27 mouse cellular contexts compared by ENCODE assay signal in genomic region chr9:119831001-119831400, GRCm38 (mm10). TPM values are rescaled to one million over a fixed set of nuclear protein-coding genes. Genes with fewer than 3 reads are reported as not detected.
DNase-seq lines count a peak whose midpoint lies in the region; ATAC-seq and TF ChIP-seq lines count a peak whose summit lies in the region.
"Had no signal": no experiment of that assay in that cellular context is flagged by ENCODE, and none has a peak within 500 bp of the region (broad histone marks: within the 10 kb centered on the region; RNA-seq: fewer than 3 reads in every experiment).

No protein-coding gene starts in this region.

- no peaks in the 10 kb centered on the region for H3K9me3 ChIP-seq in forebrain, embryonic 14.5 days (replicated peaks; ENCODE audit: control insufficient read depth, low read length)
- H3K9me3 ChIP-seq in forebrain, embryonic 16.5 days (ENCODE audit: control insufficient read depth, low read length) = no peaks in the 10 kb centered on the region
- H3K9me3 ChIP-seq in hindbrain, embryonic 16.5 days (ENCODE audit: control insufficient read depth, low read length) = no peaks in the 10 kb centered on the region
- no peaks in the 10 kb centered on the region for H3K9me3 ChIP-seq in hindbrain, embryonic 11.5 days (ENCODE audit: control insufficient read depth, low read length)
- H3K9me3 ChIP-seq in midbrain, postnatal 0 days (ENCODE audit: low read length) = no peaks in the 10 kb centered on the region
- H3K9me3 ChIP-seq in midbrain, embryonic 10.5 days (replicated peaks) = no peaks in the 10 kb centered on the region
- H3K9me3 ChIP-seq: embryonic facial prominence, embryonic 15.5 days; forebrain, embryonic 10.5 days; forebrain, embryonic 15.5 days; heart, embryonic 12.5 days; intestine, embryonic 15.5 days had no signal

- no peaks in the 10 kb centered on the region for H3K36me3 ChIP-seq in forebrain, embryonic 14.5 days (ENCODE audit: control insufficient read depth, insufficient read depth, low read length)
- H3K36me3 ChIP-seq in forebrain, embryonic 16.5 days (ENCODE audit: control insufficient read depth, insufficient read depth) = no peaks in the 10 kb centered on the region
- no peaks in the 10 kb centered on the region for H3K36me3 ChIP-seq in hindbrain, embryonic 16.5 days (ENCODE audit: control insufficient read depth, insufficient read depth, low read length)
- H3K36me3 ChIP-seq in hindbrain, embryonic 11.5 days (ENCODE audit: control insufficient read depth, insufficient read depth, low read length) = no peaks in the 10 kb centered on the region
- no peaks in the 10 kb centered on the region for H3K36me3 ChIP-seq in midbrain, postnatal 0 days (ENCODE audit: insufficient read depth, low read length)
- H3K36me3 ChIP-seq in midbrain, embryonic 10.5 days = no peaks in the 10 kb centered on the region
- H3K36me3 ChIP-seq: embryonic facial prominence, embryonic 15.5 days; forebrain, embryonic 10.5 days; forebrain, embryonic 15.5 days; G1E; heart, embryonic 12.5 days; intestine, embryonic 15.5 days had no signal

- H3K4me1 ChIP-seq in forebrain, embryonic 14.5 days (ENCODE audit: control insufficient read depth, insufficient read depth, low read length) = peaks cover 3% of the 10 kb centered on the region; the same call in 1 of the 2 replicates
- peaks cover 9% of the 10 kb centered on the region for H3K4me1 ChIP-seq in forebrain, embryonic 16.5 days (replicated peaks; ENCODE audit: control insufficient read depth, insufficient read depth, low read length)
- H3K4me1 ChIP-seq in hindbrain, embryonic 16.5 days (ENCODE audit: control insufficient read depth, insufficient read depth, low read depth, low read length) = peaks cover 3% of the 10 kb centered on the region; the same call in 1 of the 2 replicates
- no peaks in the 10 kb centered on the region for H3K4me1 ChIP-seq in hindbrain, embryonic 11.5 days (replicated peaks; ENCODE audit: control insufficient read depth, insufficient read depth, low read length)
- no peaks in the 10 kb centered on the region for H3K4me1 ChIP-seq in midbrain, postnatal 0 days (ENCODE audit: insufficient read depth, low read length)
- no peaks in the 10 kb centered on the region; the same call in 1 of the 2 replicates for H3K4me1 ChIP-seq in midbrain, embryonic 10.5 days
- H3K4me1 ChIP-seq: embryonic facial prominence, embryonic 15.5 days; heart, embryonic 12.5 days had no signal

- H3K4me3 ChIP-seq in forebrain, embryonic 14.5 days (ENCODE audit: low read depth, low read length) = no peak overlapping the region
- no peak overlapping the region for H3K4me3 ChIP-seq in forebrain, embryonic 16.5 days (replicated peaks; ENCODE audit: low read length)
- no peak overlapping the region for H3K4me3 ChIP-seq in hindbrain, embryonic 16.5 days (ENCODE audit: low read length)
- no peak overlapping the region for H3K4me3 ChIP-seq in hindbrain, embryonic 11.5 days (ENCODE audit: low read depth, low read length)
- H3K4me3 ChIP-seq in midbrain, postnatal 0 days (ENCODE audit: low read depth, low read length) = no peak overlapping the region
- no peak overlapping the region for H3K4me3 ChIP-seq in midbrain, embryonic 10.5 days
- H3K4me3 ChIP-seq: embryonic facial prominence, embryonic 15.5 days; erythroblast, embryonic 14.5 days; forebrain, embryonic 10.5 days; forebrain, embryonic 15.5 days; heart, adult 2 months; heart, embryonic 12.5 days; intestine, embryonic 15.5 days had no signal

- H3K27ac ChIP-seq in forebrain, embryonic 14.5 days (ENCODE audit: low read depth, low read length) = no peak overlapping the region
- H3K27ac ChIP-seq in forebrain, embryonic 16.5 days (ENCODE audit: low read length) = no peak overlapping the region
- H3K27ac ChIP-seq in hindbrain, embryonic 16.5 days (ENCODE audit: low read depth, low read length) = no peak overlapping the region
- no peak overlapping the region for H3K27ac ChIP-seq in hindbrain, embryonic 11.5 days (ENCODE audit: low read depth, low read length)
- H3K27ac ChIP-seq in midbrain, postnatal 0 days (ENCODE audit: low read depth, low read length) = no peak overlapping the region
- no peak overlapping the region for H3K27ac ChIP-seq in midbrain, embryonic 10.5 days (replicated peaks)
- H3K27ac ChIP-seq: embryonic facial prominence, embryonic 15.5 days; forebrain, embryonic 10.5 days; forebrain, embryonic 15.5 days; heart, adult 2 months; intestine, embryonic 15.5 days had no signal

- ATAC-seq in forebrain, embryonic 14.5 days = no peak
- ATAC-seq in forebrain, embryonic 16.5 days = no peak
- 0 out of 2 replicates have a peak, but pooled peaks have one; percentile 56 for ATAC-seq in hindbrain, embryonic 16.5 days
- ATAC-seq in hindbrain, embryonic 11.5 days (ENCODE audit: low FRiP score) = no peak
- ATAC-seq in midbrain, postnatal 0 days (ENCODE audit: low FRiP score) = no peak
- ATAC-seq: CD4-positive, CD25-positive, alpha-beta regulatory T cell, adult 4 months; forebrain, embryonic 15.5 days; intestine, embryonic 15.5 days had no signal

- no peak overlapping the region for H3K4me2 ChIP-seq in forebrain, embryonic 14.5 days (ENCODE audit: low read length)
- H3K4me2 ChIP-seq in forebrain, embryonic 16.5 days (ENCODE audit: low read length) = no peak overlapping the region
- no peak overlapping the region for H3K4me2 ChIP-seq in hindbrain, embryonic 16.5 days (ENCODE audit: low read length)
- no peak overlapping the region for H3K4me2 ChIP-seq in hindbrain, embryonic 11.5 days (replicated peaks; ENCODE audit: low read depth, low read length)
- H3K4me2 ChIP-seq in midbrain, postnatal 0 days (ENCODE audit: low read depth, low read length, poor library complexity, severe bottlenecking) = no peak overlapping the region
- H3K4me2 ChIP-seq: embryonic facial prominence, embryonic 15.5 days; forebrain, embryonic 15.5 days; heart, embryonic 12.5 days; intestine, embryonic 15.5 days had no signal

- TF ChIP-seq CTCF in midbrain, postnatal 0 days (IDR thresholded peaks at IDR 0.05) = no peak

- WGBS in forebrain, embryonic 14.5 days = 50% methylated on average over 2 of the region's 2 CpGs
- 50% methylated on average over 2 of the region's 2 CpGs for WGBS in forebrain, embryonic 16.5 days
- 58% methylated on average over 2 of the region's 2 CpGs for WGBS in hindbrain, embryonic 16.5 days
- 83% methylated on average over 2 of the region's 2 CpGs for WGBS in hindbrain, embryonic 11.5 days
- 62% methylated on average over 2 of the region's 2 CpGs for WGBS in midbrain, postnatal 0 days
- 79% methylated on average over 2 of the region's 2 CpGs for WGBS in midbrain, embryonic 10.5 days

- no peaks in the 10 kb centered on the region for H3K27me3 ChIP-seq in forebrain, embryonic 14.5 days (replicated peaks; ENCODE audit: control insufficient read depth, insufficient read depth, low read length)
- H3K27me3 ChIP-seq in forebrain, embryonic 16.5 days (replicated peaks; ENCODE audit: control insufficient read depth, insufficient read depth, low read length) = no peaks in the 10 kb centered on the region
- no peaks in the 10 kb centered on the region for H3K27me3 ChIP-seq in hindbrain, embryonic 16.5 days (replicated peaks; ENCODE audit: control insufficient read depth, insufficient read depth, low read length)
- H3K27me3 ChIP-seq in hindbrain, embryonic 11.5 days (ENCODE audit: control insufficient read depth, insufficient read depth, low read length) = no peaks in the 10 kb centered on the region
- H3K27me3 ChIP-seq in midbrain, postnatal 0 days (ENCODE audit: insufficient read depth, low read length) = no peaks in the 10 kb centered on the region
- H3K27me3 ChIP-seq in midbrain, embryonic 10.5 days (ENCODE audit: low read depth, poor library complexity, severe bottlenecking) = 0 out of 2 replicates have a peak, but pooled peaks cover 4% of the 10 kb centered on the region
- H3K27me3 ChIP-seq: embryonic facial prominence, embryonic 15.5 days; forebrain, embryonic 15.5 days; heart, embryonic 12.5 days; intestine, embryonic 15.5 days had no signal

- no peak overlapping the region for H3K9ac ChIP-seq in forebrain, embryonic 14.5 days (ENCODE audit: low read length)
- no peak overlapping the region for H3K9ac ChIP-seq in forebrain, embryonic 16.5 days (replicated peaks; ENCODE audit: low read depth, low read length)
- no peak overlapping the region for H3K9ac ChIP-seq in hindbrain, embryonic 16.5 days (ENCODE audit: low read depth, low read length)
- H3K9ac ChIP-seq in hindbrain, embryonic 11.5 days (ENCODE audit: low read depth, low read length) = no peak overlapping the region
- H3K9ac ChIP-seq in midbrain, postnatal 0 days (replicated peaks; ENCODE audit: low read length, poor library complexity, severe bottlenecking) = no peak overlapping the region
- H3K9ac ChIP-seq: embryonic facial prominence, embryonic 15.5 days; forebrain, embryonic 15.5 days; heart, embryonic 12.5 days; intestine, embryonic 15.5 days had no signal

- DNase-seq in cerebellum, postnatal 10 days = peak; percentile 72 to 83
- DNase-seq in cerebellum, adult 8-10 months = no peak
- DNase-seq in forebrain, embryonic 14.5 days (ENCODE audit: low spot score) = peak; percentile 54
- DNase-seq in hindbrain, embryonic 11.5 days (ENCODE audit: low spot score) = no peak
- DNase-seq in midbrain, postnatal 0 days (ENCODE audit: low spot score) = peak; percentile 55
- DNase-seq in midbrain, embryonic 10.5 days (ENCODE audit: low spot score) = no peak
- DNase-seq: adrenal gland, adult 8-10 months; adrenal gland, postnatal 36 days; B cell, adult 2 months; cerebellum, adult 2 months; embryo, embryonic 11 days; gastrocnemius, postnatal 10 days; heart, adult 2 months; heart, postnatal 36 days; kidney, adult 18-20 months had no signal

RNA-seq across cellular contexts. Expression of gene Scn11a, which starts 5.7 kb away (rescaled TPM):
- polyA plus RNA-seq in forebrain, embryonic 14.5 days (2014; fragmentation: Nextera tagmentation; extraction: Ambion mirVana) = 0.14 and 0.15 TPM in 2 replicates
- polyA plus RNA-seq in forebrain, embryonic 16.5 days (2015; fragmentation: Nextera tagmentation; extraction: Ambion mirVana) = 0.26 and 0.27 TPM in 2 replicates
- polyA plus RNA-seq in hindbrain, embryonic 16.5 days (2015; fragmentation: Nextera tagmentation; extraction: Ambion mirVana) = 0.35 and 0.46 TPM in 2 replicates
- polyA plus RNA-seq in hindbrain, embryonic 11.5 days (2014; fragmentation: Nextera tagmentation; extraction: Ambion mirVana) = 0.03 TPM in 1 of 2 replicates, not detected in the other
- 0.47 and 0.60 TPM in 2 replicates for total RNA-seq in midbrain, postnatal 0 days (2014; rRNA removed)
- polyA plus RNA-seq in midbrain, postnatal 0 days (2015; fragmentation: Nextera tagmentation; extraction: Ambion mirVana) = 0.27 and 0.35 TPM in 2 replicates
- 0.21 and 0.36 TPM in 2 replicates for polyA plus RNA-seq in midbrain, embryonic 10.5 days (2016; fragmentation: Nextera tagmentation; extraction: Ambion mirVana)
- total RNA-seq: adrenal gland, adult 8-10 months; common myeloid progenitor, adult 5-6 weeks had no signal
- polyA plus RNA-seq: erythroblast, embryonic 14.5 days; G1E; heart, embryonic 12.5 days; heart, embryonic 16.5 days; intestine, embryonic 15.5 days had no signal

Comparison
In these comparisons a context has a peak if more than half of its experiments do, and no peak if none do; other contexts are left out.
1. DNase-seq: peak in cerebellum, postnatal 10 days (2 of 2), forebrain, embryonic 14.5 days (single experiment) and midbrain, postnatal 0 days (single experiment); none in cerebellum, adult 8-10 months (single experiment), hindbrain, embryonic 11.5 days (single experiment) and midbrain, embryonic 10.5 days (single experiment).